Mouse (Mus musculus) midbrain, embryonic 15.5 days (tissue): Measurements from ENCODE around the gene Gm17617. TPM values are rescaled to one million over a fixed set of nuclear protein-coding genes. Genes with fewer than 3 reads are reported as not detected.

ENCODE experiments used
- polyA plus RNA-seq: library from polyadenylated mRNA; unstranded; fragments of >200 nt; fragmentation: Nextera tagmentation; extraction: Ambion mirVana; gene quantifications from 2 replicates; pipeline ENCODE4 v1.2.1, GENCODE M21; 2015

The Gm17617 gene
- polyA plus RNA-seq, 1 experiment from 2014 or later: not detected

Other genes with a start within 250 kb of the Gm17617 start
- 15.7 and 16.1 TPM in 2 replicates for gene Unc5a, start 184.1 kb downstream of the Gm17617 start, polyA plus RNA-seq
- gene Hk3, start 112.2 kb downstream of the Gm17617 start, polyA plus RNA-seq: 1.3 and 1.4 TPM in 2 replicates
- 17.7 and 21.5 TPM in 2 replicates for gene Uimc1, start 33.2 kb downstream of the Gm17617 start, polyA plus RNA-seq
- 28.9 and 32.6 TPM in 2 replicates for gene Zfp346, start 28.2 kb downstream of the Gm17617 start, polyA plus RNA-seq
- 0.37 and 0.50 TPM in 2 replicates for gene Fgfr4, start 19.1 kb upstream of the Gm17617 start, polyA plus RNA-seq
- 59.1 and 64.3 TPM in 2 replicates for gene Nsd1, start 76.2 kb upstream of the Gm17617 start, polyA plus RNA-seq
- gene Prelid1, start 187.0 kb upstream of the Gm17617 start, polyA plus RNA-seq: 331 and 355 TPM in 2 replicates
- gene Rab24, start 188.4 kb upstream of the Gm17617 start, polyA plus RNA-seq: 104 and 105 TPM in 2 replicates
- gene Mxd3, start 196.3 kb upstream of the Gm17617 start, polyA plus RNA-seq: 7.6 and 11.8 TPM in 2 replicates
- 57.1 and 57.5 TPM in 2 replicates for gene Lman2, start 229.2 kb upstream of the Gm17617 start, polyA plus RNA-seq
- gene Rgs14, start 236.2 kb upstream of the Gm17617 start, polyA plus RNA-seq: 0.34 and 0.52 TPM in 2 replicates